Mouse (Mus musculus) lung, embryonic 16.5 days (tissue): Measurements from ENCODE around the gene Bcar1. TPM values are rescaled to one million over a fixed set of nuclear protein-coding genes. Genes with fewer than 3 reads are reported as not detected.
A peak's percentile ranks its signal among the peaks of the same experiment; 100 is the strongest.

Experiments
- ATAC-seq: fragments of 200-750 bp; cut with Nextera tagmentation; 2 replicates; pipeline ENCODE4 v1.8.0; 2017; ENCODE audit warnings: low read depth, mild to moderate bottlenecking, moderate library complexity
- H3K27ac ChIP-seq: fragments of 300-500 bp; sonication (generic); 2 replicates; pipeline ENCODE4 v1.5.1; 2014; ENCODE audit warnings: mild to moderate bottlenecking, control low read depth, low read length
- H3K27me3 ChIP-seq: fragments of 300-500 bp; sonication (generic); 2 replicates; pipeline ENCODE4 v1.6.1; 2014; ENCODE audit warnings: low read depth, low read length, mixed read lengths; ENCODE audit not compliant: control insufficient read depth, insufficient read depth
- H3K36me3 ChIP-seq: fragments of 300-500 bp; sonication (generic); 2 replicates; pipeline ENCODE4 v1.6.1; 2014; ENCODE audit warnings: low read length; ENCODE audit not compliant: control insufficient read depth, insufficient read depth
- H3K4me1 ChIP-seq: fragments of 300-500 bp; sonication (generic); replicated peaks from 2 replicates; pipeline ENCODE4 v1.6.1; 2014; ENCODE audit warnings: low read length, mixed read lengths; ENCODE audit not compliant: control insufficient read depth, insufficient read depth
- H3K4me2 ChIP-seq: fragments of 300-500 bp; sonication (generic); 2 replicates; pipeline ENCODE4 v1.6.1; 2014; ENCODE audit warnings: low read depth, low read length, control low read depth
- H3K4me3 ChIP-seq: fragments of 300-500 bp; sonication (generic); 2 replicates; pipeline ENCODE4 v1.5.1; 2014; ENCODE audit warnings: mild to moderate bottlenecking, low read length, control low read depth
- H3K9ac ChIP-seq: fragments of 300-500 bp; sonication (generic); 2 replicates; pipeline ENCODE4 v1.6.1; 2014; ENCODE audit warnings: low read length, control low read depth
- H3K9me3 ChIP-seq: fragments of 300-500 bp; sonication (generic); 2 replicates; pipeline ENCODE4 v1.6.1; 2016; ENCODE audit warnings: low read length; ENCODE audit not compliant: control insufficient read depth
- WGBS: fragments of 180-500 bp; shearing (Covaris S2); extraction: QIAGEN DNeasy Blood & Tissue Kit; methylation state at CpG from one replicate; pipeline ENCODE4 v1.1.7; 2014; 5-methylcytosine and 5-hydroxymethylcytosine counted together
- polyA plus RNA-seq: library from polyadenylated mRNA; unstranded; fragments of >200 nt; fragmentation: Nextera tagmentation; extraction: Ambion mirVana; gene quantifications from 2 replicates; pipeline ENCODE4 v1.2.1, GENCODE M21; 2015

Gene Bcar1
- polyA plus RNA-seq, 1 experiment from 2014 or later: 52.1 TPM

- H3K4me1 ChIP-seq: peaks cover 53% of the 10 kb centered on the region
- H3K4me2 ChIP-seq: peak overlapping the region; percentile 63; the same call in 1 of the 2 replicates
- ATAC-seq: no peak
- WGBS: 60% methylated on average over 5 of the region's 5 CpGs
- no peaks in the 10 kb centered on the region for H3K27me3 ChIP-seq
- H3K4me3 ChIP-seq: no peak overlapping the region
- H3K36me3 ChIP-seq: no peaks in the 10 kb centered on the region
- H3K9ac ChIP-seq: peak overlapping the region; percentile 61
- H3K27ac ChIP-seq: peak overlapping the region; percentile 83
- no peaks in the 10 kb centered on the region for H3K9me3 ChIP-seq
Measured at GRCm38 (mm10) chr8:111745086-111745485, 1.5 kb upstream of the Bcar1 start.

GRCm38 (mm10) chr8:111743101-111743791 lies 363 bp downstream of the Bcar1 start:
- Histone ChIP-seq H3K4me1 (peaks cover 69% of the 10 kb centered on the region), H3K36me3 (no peaks in the 10 kb centered on the region), H3K27me3 (no peaks in the 10 kb centered on the region), H3K9ac (peak overlapping the region; percentile 97), H3K9me3 (no peaks in the 10 kb centered on the region), H3K27ac (peak overlapping the region; percentile 83), H3K4me3 (peak overlapping the region; percentile 92), H3K4me2 (peak overlapping the region; percentile 85)
- WGBS: under 1% methylated on average over 41 of the region's 44 CpGs
- peak; percentile 42 for ATAC-seq

GRCm38 (mm10) chr8:111742261-111743037 lies 1.2 kb downstream of the Bcar1 start:
- peaks cover 69% of the 10 kb centered on the region for H3K4me1 ChIP-seq
- no peaks in the 10 kb centered on the region for H3K27me3 ChIP-seq
- H3K36me3 ChIP-seq: no peaks in the 10 kb centered on the region
- 20% methylated on average over 11 of the region's 11 CpGs for WGBS
- peak overlapping the region; percentile 85 for H3K4me2 ChIP-seq
- peak overlapping the region; percentile 97 for H3K9ac ChIP-seq
- H3K9me3 ChIP-seq: no peaks in the 10 kb centered on the region
- peak; percentile 2; the same call in 1 of the 2 replicates for ATAC-seq
- H3K27ac ChIP-seq: peak overlapping the region; percentile 83
- H3K4me3 ChIP-seq: peak overlapping the region; percentile 92

- H3K9me3 ChIP-seq: no peaks in the 10 kb centered on the region
- H3K27ac ChIP-seq: peak overlapping the region; percentile 83
- H3K27me3 ChIP-seq: no peaks in the 10 kb centered on the region
- H3K4me2 ChIP-seq: peak overlapping the region; percentile 85
- H3K4me1 ChIP-seq: peaks cover 70% of the 10 kb centered on the region
- 48% methylated on average over 6 of the region's 6 CpGs for WGBS
- no peaks in the 10 kb centered on the region for H3K36me3 ChIP-seq
- H3K9ac ChIP-seq: peak overlapping the region; percentile 97
- H3K4me3 ChIP-seq: peak overlapping the region; percentile 13; the same call in 1 of the 2 replicates
- ATAC-seq: no peak
Measured at GRCm38 (mm10) chr8:111741556-111741955, 2.1 kb downstream of the Bcar1 start.

- Histone ChIP-seq H3K4me2 (no peak overlapping the region), H3K9ac (peak overlapping the region; percentile 21), H3K4me3 (no peak overlapping the region), H3K9me3 (no peaks in the 10 kb centered on the region), H3K4me1 (peaks cover 70% of the 10 kb centered on the region), H3K27me3 (no peaks in the 10 kb centered on the region), H3K27ac (peak overlapping the region; percentile 83), H3K36me3 (no peaks in the 10 kb centered on the region)
- ATAC-seq: no peak
- WGBS: 74% methylated on average over 8 of the region's 8 CpGs
Measured at GRCm38 (mm10) chr8:111740994-111741393, 2.6 kb downstream of the Bcar1 start.

- H3K4me3 ChIP-seq: no peak overlapping the region
- no peaks in the 10 kb centered on the region for H3K9me3 ChIP-seq
- peak overlapping the region; percentile 5; the same call in 1 of the 2 replicates for H3K9ac ChIP-seq
- H3K4me2 ChIP-seq: no peak overlapping the region
- WGBS: 55% methylated on average over 7 of the region's 7 CpGs
- no peak for ATAC-seq
- H3K36me3 ChIP-seq: no peaks in the 10 kb centered on the region
- peak overlapping the region; percentile 12; the same call in 1 of the 2 replicates for H3K27ac ChIP-seq
- H3K4me1 ChIP-seq: peaks cover 70% of the 10 kb centered on the region
- no peaks in the 10 kb centered on the region for H3K27me3 ChIP-seq
Measured at GRCm38 (mm10) chr8:111740301-111740711, 3.3 kb downstream of the Bcar1 start.

GRCm38 (mm10) chr8:111739604-111740003 lies 4.0 kb downstream of the Bcar1 start:
- Histone ChIP-seq H3K27ac (peak overlapping the region; percentile 24; the same call in 1 of the 2 replicates), H3K4me3 (no peak overlapping the region), H3K36me3 (no peaks in the 10 kb centered on the region), H3K4me2 (no peak overlapping the region), H3K9ac (peak overlapping the region; percentile 29; the same call in 1 of the 2 replicates), H3K27me3 (no peaks in the 10 kb centered on the region), H3K4me1 (peaks cover 75% of the 10 kb centered on the region), H3K9me3 (no peaks in the 10 kb centered on the region)
- WGBS: 47% methylated on average over 7 of the region's 7 CpGs
- no peak for ATAC-seq

GRCm38 (mm10) chr8:111738867-111739266 lies 4.7 kb downstream of the Bcar1 start:
- 0 out of 2 replicates have a peak overlapping the region, but pooled peaks have one; percentile 18 for H3K9ac ChIP-seq
- peaks cover 78% of the 10 kb centered on the region for H3K4me1 ChIP-seq
- H3K27me3 ChIP-seq: no peaks in the 10 kb centered on the region
- ATAC-seq: no peak
- no peak overlapping the region for H3K4me2 ChIP-seq
- H3K27ac ChIP-seq: no peak overlapping the region
- no peaks in the 10 kb centered on the region for H3K9me3 ChIP-seq
- 43% methylated on average over 6 of the region's 6 CpGs for WGBS
- no peaks in the 10 kb centered on the region for H3K36me3 ChIP-seq
- H3K4me3 ChIP-seq: no peak overlapping the region

- Histone ChIP-seq H3K4me2 (no peak overlapping the region), H3K27ac (peak overlapping the region; percentile 95), H3K4me1 (peaks cover 80% of the 10 kb centered on the region), H3K27me3 (no peaks in the 10 kb centered on the region), H3K4me3 (no peak overlapping the region), H3K9me3 (no peaks in the 10 kb centered on the region), H3K9ac (peak overlapping the region; percentile 38; the same call in 1 of the 2 replicates), H3K36me3 (no peaks in the 10 kb centered on the region)
- ATAC-seq: no peak
- WGBS: 41% methylated on average over 7 of the region's 7 CpGs
Measured at GRCm38 (mm10) chr8:111736321-111736720, 7.3 kb downstream of the Bcar1 start.
